ENCODE assay signal across 27 mouse cellular contexts in the genomic region with DNA sequence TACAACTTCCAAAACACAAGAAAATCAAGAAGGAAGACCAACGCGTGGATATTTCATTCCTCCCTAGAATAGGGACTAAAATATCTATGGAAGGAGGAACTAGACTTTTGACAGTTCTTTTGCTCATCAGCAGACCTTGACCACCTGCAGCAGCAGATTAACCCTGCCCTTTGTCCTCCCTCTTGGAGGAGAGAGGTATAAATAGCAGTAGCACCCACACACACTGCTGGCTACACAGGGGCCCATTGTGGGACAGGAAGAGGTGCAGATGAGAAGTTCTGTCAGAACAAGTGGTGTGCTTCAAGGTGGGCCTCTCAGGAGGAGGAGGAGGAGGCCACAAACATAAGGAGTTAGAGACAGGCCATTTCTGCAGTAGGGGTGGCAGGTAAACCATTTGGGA. TPM values are rescaled to one million over a fixed set of nuclear protein-coding genes. Genes with fewer than 3 reads are reported as not detected.
"Had no signal": no experiment of that assay in that cellular context is flagged by ENCODE, and none has a peak within 500 bp of the region (broad histone marks: within the 10 kb centered on the region; RNA-seq: fewer than 3 reads in every experiment).

No protein-coding gene starts in this region.

- H3K4me3 ChIP-seq: gastrocnemius, adult 2 months; hindbrain, embryonic 10.5 days; hindbrain, embryonic 12.5 days; kidney, embryonic 15.5 days; limb, embryonic 13.5 days; limb, embryonic 15.5 days; liver, embryonic 12.5 days had no signal

- ATAC-seq: forebrain, embryonic 16.5 days; hindbrain, embryonic 16.5 days; inflammation-experienced regulatory T-cells, adult 6 months; liver, embryonic 12.5 days had no signal

- H3K4me1 ChIP-seq: hindbrain, embryonic 10.5 days; hindbrain, embryonic 12.5 days; kidney, embryonic 15.5 days; limb, embryonic 15.5 days had no signal

- H3K9me3 ChIP-seq: hindbrain, embryonic 10.5 days; hindbrain, embryonic 12.5 days; kidney, embryonic 15.5 days; limb, embryonic 13.5 days; limb, embryonic 15.5 days; liver, embryonic 12.5 days had no signal

- H3K27me3 ChIP-seq: hindbrain, embryonic 12.5 days; kidney, embryonic 15.5 days; limb, embryonic 13.5 days; limb, embryonic 15.5 days; liver, embryonic 12.5 days had no signal

- H3K4me2 ChIP-seq: heart, embryonic 11.5 days; hindbrain, embryonic 12.5 days; hindbrain, embryonic 14.5 days; kidney, embryonic 15.5 days; limb, embryonic 13.5 days; limb, embryonic 15.5 days; liver, embryonic 12.5 days had no signal

- H3K9ac ChIP-seq: hindbrain, embryonic 12.5 days; hindbrain, embryonic 14.5 days; kidney, embryonic 15.5 days; limb, embryonic 13.5 days; limb, embryonic 15.5 days; liver, embryonic 12.5 days; liver, embryonic 14.5 days had no signal

- H3K27ac ChIP-seq: gastrocnemius, adult 2 months; hindbrain, embryonic 10.5 days; hindbrain, embryonic 12.5 days; hindbrain, embryonic 14.5 days; kidney, embryonic 15.5 days; kidney, postnatal 0 days; limb, embryonic 13.5 days; limb, embryonic 15.5 days; liver, embryonic 12.5 days; liver, embryonic 14.5 days had no signal

- DNase-seq: gastrocnemius, adult 2 months; gastrocnemius, postnatal 10 days; gastrocnemius, postnatal 25 days; heart, adult 18-20 months; heart, postnatal 14 days; heart, postnatal 36 days; kidney, adult 11 months; kidney, adult 2 months; kidney, postnatal 14 days; kidney, postnatal 36 days; layer of hippocampus, adult 9-11 months; layer of hippocampus, postnatal 36 days; left cerebral cortex, postnatal 4 days had no signal

RNA-seq across cellular contexts. Expression of a gene that starts 56.5 kb away (rescaled TPM):
- total RNA-seq: gastrocnemius, postnatal 25 days had no signal
- polyA plus RNA-seq: liver, adult 2 months had no signal
